Mouse (Mus musculus): ENCODE results near the gene Per1.

DNA sequence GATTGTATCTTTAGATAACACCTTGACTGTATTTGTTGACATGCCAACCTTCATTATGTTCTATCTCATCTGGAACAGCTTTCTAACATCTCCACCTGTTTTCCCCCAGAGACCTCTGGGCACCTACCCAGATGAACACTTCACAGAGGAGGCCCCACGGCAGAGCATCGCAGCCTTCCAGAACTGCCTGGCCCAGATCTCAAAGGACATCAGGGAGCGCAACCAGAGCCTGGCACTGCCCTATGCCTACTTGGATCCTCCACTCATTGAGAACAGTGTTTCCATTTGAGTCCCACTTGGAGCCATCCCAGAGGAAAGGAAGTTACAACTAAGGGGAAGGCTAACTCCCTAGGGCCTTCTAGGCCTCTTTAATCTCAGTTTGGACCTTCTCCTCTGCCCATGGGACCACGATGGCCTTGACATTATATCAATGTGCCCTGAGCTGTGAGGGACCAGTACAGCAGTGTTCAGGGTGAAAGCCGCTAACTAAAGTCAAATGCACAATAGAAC lies 53.5 kb downstream of the Per1 start:
- no peak for TF ChIP-seq TAL1 (IDR thresholded peaks at IDR 0.05; ENCODE audit: low read length)
- TF ChIP-seq GATA1 (IDR thresholded peaks at IDR 0.05; ENCODE audit: low read length) = no peak

Data from erythroblast, embryonic 14.5 days (primary cell).